Mouse (Mus musculus) R1 (cell line): ENCODE measurements at regions not wholly inside any gene's neighbourhood (a gene's known extent, or its start where the extent isn't known, plus 50 kb on each side); places are given as distances from the start of the nearest gene placed in this dataset.

ENCODE experiments used
- DNase-seq: peaks from one replicate; pipeline ENCODE4 v3.0.0-alpha.2; 2018; ENCODE audit warnings: low read depth, low spot score

DNA sequence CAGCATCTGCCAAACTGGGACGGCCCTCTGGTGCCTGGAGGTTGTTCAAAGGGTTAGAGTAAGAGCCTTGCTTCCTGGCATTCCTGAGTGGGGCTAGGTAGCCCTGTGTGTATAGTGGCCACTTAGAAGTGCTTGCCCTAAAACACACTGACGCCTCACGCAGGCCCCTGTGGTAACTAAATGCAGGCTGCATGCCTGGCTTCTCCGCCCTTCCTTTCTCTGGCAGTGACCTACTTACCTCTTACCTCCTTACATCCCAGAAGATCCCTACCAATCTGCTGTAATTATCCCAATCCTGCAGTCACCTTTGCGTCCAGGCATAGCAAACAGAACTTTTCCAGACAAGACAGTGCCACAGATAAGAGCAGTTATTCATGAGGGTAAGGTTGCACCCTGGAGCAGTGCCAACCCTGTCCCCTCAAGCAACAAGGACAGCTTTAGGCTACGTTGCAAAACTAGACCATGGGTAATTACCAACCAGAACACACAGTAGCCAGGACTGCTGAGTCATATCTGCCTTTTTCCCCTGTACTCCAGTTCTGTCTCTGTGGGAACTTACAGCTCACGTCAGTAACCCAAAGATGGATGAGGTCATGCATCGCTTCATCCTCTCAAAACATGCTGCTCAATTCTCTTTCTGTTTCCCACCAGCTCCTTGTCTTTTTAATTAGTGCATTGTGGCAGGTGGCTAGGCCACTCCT, 237.6 kb upstream of the Stt3b start:
- DNase-seq, result no peak

DNA sequence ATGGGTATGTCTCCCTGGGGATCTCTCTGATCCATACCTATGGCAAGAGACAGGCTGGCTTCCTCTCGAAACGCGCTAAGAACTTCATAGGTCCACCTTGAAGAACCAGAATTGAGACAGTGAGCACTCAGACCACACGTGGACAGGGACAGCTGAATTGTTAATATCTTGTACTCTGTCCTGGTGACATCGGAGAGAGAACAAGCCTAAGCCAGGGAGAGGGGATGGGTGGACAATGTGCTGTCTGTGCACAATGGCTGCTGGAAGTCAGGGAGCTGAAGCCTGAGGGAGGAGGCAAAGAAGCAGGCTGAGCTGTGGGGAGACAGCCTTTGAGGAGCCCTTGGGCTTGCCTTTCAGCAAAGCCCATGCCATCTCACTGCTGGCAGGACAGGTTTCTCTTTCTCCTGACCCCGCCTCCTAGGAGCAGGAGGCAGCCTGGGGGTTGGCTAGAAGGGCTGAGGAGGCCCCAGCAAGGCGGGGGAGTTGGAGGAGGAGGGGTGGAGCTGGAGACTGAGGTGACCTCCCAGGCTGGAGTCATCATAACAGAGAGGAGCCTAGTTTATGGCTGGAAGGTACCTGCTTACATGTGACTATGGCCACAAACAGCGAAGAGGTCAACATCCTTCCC, 238.6 kb upstream of the Stt3b start:
- peak; percentile 39 for DNase-seq

DNA sequence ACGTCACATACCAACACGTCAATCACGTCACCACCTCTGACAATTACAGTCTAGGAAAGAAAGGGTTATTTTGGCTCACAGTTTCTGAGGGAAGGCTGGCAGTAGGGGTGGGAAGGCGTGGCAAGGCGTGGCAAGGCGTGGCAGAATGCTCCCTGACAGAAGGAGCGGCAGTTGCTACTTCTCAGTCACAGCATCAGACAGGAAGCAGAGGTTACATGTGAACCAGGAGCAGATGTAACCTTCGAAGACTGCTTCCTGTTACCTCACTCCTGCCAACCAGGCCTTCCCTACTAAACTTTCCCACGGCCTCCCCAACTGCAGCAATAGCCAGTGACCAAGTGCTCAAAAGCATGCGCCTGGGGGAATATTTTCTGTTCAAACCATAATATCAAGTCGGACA, 240.9 kb upstream of the Stt3b start:
- DNase-seq, result peak; percentile 44

DNA sequence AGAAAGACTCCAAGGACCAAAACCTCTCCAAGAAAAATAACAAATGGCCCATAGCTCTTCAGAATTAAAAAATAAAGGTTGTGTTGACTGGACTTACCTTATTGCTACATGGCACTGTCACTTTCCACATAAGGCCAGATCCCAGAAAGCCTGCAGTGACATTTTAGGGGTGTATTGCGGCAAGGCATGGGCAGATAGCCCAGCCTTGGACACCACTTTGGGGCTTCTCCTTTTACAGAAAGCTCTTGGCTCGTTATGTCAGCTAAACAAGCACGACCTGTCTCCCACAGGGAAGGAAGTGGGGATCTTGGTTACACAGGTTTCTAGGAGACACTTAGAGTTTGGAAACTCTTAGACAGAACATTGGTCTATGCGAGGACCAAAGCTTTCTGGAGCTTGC, 241.3 kb upstream of the Stt3b start:
- DNase-seq, result no peak

DNA sequence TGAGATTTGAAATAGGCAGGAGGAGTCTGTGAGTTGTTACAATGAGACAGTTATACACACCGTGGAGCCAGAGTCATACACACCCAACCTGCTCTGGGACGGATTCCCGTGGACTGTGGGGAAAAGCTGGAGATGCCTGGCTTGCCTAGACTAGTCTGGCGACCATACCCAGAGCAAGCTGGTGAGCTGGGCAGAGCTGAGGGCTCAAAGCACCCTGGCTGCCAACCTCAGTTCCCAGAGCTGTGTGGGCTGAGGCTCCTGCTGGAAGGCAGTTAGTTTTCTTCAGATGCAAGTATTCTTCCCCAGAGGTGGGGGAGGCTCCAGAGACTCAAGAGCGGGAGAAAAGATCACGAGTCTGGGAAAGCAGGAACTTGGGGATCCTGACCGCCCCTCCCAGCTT, 247.9 kb upstream of the Stt3b start:
- DNase-seq, result no peak

DNA sequence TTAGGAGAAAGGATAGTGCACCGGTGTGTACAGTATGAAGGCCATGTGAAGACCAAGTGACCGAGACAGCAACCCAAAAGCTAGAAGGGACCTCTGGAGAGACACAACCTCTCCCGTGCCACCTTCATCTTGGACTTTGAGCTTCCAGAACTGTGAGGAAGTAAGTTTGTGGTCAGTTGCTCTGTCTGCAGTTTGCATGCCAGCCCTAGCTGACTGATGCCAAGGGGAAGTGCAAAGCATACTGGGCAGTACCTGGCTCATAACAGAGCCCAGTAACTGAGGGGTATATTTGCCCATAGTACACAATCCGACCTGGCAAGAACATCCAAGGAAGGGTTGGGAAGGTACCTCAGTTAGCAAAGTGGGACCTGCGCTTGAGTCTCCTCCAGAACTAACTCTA, 249.3 kb upstream of the Stt3b start:
- DNase-seq, result no peak

DNA sequence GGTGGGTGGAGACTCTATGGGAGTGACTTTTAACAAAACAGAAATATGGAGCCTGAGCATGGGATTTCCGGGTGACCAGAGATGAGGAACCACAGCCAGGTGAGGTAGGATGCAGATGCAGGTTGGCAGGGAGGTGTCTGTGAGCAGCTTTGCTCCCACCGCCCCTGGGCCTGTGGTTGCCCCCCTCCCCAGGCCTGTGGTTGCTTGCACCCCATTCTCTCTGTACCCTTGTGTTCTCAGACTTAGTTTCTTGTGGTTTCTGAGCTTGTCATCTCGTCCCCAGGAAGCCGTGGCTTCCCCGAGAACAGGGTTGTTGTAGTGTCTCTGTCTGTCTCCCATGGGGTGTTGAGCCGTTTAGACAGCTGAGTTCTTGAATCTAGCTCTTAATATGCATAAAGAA, 251.0 kb upstream of the Stt3b start:
- DNase-seq, result no peak

DNA sequence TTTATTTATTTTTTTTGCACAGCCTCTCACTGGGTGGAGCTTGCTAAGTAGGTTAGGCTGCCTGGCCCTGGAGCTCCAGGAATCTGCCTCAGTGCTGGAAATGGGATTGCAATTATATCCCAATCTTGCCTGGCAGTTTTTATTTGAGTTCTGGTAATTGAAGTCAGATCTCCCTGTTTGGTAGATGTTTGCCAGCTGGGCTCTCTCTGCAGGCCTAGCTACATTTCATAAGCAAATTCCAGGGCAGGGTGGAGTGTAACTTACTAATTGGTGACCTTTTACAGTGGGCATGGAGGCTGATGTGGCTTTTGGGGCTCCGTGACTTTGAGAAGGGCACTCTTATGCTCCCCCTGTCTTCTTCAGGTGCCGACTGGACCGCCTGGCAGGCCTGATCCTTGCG, 252.6 kb upstream of the Stt3b start:
- DNase-seq, result no peak

DNA sequence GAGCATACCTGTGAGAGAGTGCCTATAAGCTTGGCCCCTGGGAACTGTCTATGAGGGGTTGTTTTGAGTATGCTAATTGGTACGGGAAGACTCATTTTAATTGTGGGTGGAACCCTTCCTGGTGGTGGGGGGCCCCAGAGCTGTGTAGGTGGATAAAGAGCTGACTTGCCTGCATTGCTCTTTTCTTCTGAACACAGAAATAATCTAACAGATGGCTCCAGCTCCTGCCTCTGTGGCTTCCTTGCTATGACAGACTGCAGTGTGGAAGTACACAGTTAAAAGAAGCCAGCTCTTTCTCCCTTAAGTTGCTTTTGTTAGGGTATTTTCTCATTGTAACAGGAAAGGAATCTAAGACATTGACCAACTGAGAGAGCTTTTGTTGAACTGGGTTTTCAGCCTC, 254.1 kb upstream of the Stt3b start:
- DNase-seq, result no peak

DNA sequence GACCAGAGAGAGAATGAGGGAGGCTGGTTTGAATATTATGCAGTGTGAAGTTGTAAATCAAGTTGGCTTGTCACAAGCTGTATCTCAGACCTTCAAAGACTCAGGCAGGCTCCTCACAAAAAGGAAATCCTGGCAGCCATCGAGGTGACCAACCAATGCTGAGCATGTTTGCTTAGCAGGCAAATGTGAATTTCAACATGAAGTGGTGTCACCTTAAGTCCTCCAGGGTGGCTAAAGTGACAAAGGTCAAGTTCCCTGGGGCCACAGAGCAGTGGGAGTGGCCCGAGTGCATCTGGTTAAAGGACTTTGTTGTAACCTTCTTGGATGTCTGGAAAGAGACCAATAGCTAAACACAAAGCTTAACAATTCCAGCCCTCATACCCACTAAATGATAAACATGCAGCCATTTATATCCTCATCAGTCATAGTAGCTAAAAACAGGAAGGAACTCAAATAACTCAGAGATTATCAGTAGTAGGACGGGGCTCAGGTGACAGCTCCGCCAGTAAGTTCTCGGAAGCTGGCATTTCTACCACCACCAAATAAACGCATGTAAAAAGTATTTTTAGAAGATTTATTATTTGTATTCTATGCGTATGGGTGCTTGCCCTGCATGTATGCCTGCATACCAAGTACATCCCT, 258.6 kb upstream of the Stt3b start:
- DNase-seq, result no peak

DNA sequence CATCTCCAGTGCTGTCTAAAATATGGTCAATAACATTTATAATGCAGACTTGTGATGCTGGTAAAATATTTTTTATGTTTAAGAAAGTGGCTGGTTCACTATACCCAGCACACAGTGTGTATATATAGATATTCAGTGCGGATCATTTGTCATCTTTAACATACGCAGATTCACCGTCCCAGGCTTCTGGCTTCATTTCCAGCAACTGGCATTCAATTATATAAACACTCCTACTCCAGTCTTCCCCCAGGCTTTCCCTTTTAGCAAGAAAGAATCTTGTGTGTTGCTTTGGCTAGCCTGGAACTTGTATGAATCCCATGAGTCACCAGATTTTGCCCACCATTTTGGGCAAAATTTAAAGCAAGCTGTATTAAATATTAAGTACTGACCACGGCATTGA, 260.8 kb upstream of the Stt3b start:
- DNase-seq, result no peak

DNA sequence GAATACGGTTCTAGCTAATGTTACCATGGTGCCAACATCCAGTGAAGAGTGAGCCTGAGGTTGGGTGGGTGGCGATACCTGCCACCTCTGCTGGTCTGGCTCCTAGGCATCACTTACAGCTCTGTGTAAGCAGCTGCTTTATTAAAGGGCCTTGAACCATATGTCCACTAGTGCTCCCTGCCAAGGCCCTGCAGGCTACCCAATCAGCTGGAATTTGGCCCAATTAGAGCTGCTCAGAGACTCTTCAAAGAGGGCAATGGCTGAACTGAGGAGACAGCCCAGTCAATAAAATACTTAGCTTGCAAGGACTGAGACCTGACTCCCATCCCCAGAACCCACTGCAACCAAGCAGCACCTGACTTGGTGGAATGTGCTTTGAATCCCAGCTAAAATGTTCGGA, 270.9 kb upstream of the Stt3b start:
- no peak for DNase-seq

DNA sequence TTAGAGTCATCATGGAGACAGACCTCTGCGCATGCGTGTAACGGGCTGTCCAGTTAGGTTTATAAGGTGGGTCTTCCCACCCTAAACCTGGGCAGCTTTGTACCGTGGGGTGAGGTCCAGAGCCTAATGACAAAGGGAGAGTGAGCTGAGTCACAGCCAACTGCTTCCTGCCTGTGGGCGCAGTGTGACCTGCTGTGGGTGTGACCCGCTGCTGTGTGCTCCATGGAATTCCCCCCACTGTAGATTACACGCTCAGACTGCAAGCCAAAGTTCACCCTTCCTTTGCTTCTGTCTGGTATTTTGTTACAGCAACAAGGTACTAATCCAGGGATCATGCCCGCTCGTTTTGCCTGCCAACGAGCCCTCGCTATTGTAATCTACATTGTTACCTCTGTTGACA, 273.3 kb upstream of the Stt3b start:
- no peak for DNase-seq

DNA sequence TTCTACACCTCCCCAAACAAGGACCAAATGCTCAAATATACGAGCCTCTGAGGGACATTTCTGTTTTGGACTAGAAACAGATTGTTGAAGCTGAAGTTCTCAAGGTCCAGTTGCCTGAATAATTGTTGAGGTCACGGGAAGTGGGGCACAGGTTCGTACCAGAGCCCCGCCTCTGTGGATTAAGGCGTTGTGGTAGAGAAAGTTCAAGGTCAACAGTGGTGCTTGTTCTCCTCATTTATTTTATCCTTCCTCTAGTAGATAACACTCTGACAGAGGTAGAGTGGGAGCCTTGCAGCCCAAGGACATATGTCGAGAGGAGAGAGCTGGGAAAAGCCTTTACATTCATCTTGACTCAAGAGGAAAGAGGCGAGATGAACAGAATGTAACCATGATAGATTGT, 274.7 kb upstream of the Stt3b start:
- no peak for DNase-seq

DNA sequence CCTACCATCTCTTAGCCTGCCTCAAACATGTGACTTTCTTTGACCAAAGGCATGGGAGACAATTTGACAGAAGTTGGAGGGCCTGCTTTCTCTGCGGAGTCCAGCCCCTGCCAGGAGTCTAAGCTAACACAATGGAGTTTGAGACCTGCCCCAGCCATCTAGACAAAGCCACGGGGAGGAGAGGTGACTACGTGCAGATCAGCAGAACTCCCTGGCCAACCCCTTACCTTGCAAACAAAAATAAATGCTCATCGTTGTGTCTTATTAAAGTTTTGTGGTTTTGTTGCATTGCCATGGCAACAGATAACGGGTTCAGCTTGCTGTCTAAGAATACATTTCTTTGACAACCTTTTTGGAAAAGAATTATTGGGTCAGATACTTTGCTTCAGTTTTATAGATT, 282.2 kb upstream of the Stt3b start:
- DNase-seq, result peak; percentile 68

DNA sequence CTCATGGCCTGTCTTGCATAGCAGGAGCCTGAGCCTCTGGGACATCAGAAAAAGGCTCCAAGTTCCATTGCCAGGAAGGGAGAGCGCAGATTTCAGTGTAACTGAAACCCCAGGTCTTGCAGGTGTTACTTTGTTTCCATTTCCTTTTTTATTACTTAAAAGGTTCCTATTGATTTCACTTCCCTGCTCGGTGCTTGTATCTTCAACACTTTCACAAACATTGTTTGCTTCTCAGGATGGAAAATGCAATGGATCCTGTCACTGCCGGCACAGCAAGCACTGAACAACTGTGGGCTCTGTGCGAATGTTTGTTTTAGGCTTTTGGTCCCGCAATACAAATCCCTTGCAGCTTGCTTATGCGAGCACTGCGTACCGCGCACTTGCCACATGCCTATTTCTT, 290.0 kb upstream of the Stt3b start:
- DNase-seq, result no peak

DNA sequence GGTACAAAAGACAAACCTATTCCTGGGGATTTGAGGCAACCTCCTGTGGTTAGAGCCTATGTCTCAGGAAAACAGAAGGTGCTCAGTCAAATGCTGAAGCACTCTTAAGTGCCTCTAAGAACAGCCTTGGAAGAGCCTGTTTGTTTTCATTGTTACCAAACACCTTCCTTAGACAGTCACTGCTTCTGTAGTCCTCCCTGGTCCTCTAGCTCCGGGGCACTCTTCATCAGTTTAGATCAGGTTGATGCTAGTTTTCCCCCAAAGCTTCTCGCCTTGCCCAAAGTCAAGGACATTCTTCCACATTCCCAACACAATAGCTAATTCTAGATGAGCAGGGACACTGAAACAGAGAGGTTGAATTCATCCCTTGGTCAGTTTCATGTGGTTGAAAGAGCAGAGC, 290.6 kb upstream of the Stt3b start:
- DNase-seq, result no peak

DNA sequence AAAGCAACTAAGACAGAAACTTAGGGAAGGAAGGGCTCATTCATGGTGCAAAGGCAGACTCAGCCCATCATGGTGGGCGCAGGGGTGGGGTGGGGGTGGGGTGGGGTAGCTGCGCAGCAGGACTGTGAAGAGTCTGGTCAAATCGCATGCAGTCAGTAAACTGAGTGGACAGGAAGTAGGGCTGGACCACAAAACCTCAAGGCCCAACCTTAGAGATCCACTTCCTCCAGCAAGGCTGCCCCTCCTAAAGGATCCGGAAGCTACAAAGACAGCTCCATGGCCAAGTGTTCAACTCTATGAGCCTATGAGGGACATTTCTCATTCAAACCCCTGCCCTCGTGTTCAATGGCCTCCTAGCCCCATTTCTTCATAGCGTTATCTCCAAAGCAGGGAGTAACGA, 292.6 kb upstream of the Stt3b start:
- no peak for DNase-seq

DNA sequence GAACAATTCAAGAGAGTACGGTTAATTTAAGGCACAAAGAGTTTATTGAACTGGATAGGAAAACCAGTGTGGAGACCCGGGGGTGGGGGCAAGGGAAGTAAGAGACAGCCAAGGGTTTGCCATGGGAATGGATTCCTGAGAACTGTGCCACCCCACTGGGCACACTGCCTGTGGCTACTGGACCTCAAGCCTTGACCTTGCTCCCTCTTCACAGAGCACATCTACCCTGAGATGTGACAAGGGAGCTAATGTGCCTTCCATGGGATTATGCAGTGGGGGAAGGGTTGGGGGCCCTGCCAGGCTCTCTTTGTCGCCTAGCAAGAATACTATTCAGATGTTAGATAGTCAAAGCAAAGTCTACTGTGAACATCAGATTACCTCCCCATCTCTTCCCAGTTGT, 294.2 kb upstream of the Stt3b start:
- DNase-seq, result no peak

DNA sequence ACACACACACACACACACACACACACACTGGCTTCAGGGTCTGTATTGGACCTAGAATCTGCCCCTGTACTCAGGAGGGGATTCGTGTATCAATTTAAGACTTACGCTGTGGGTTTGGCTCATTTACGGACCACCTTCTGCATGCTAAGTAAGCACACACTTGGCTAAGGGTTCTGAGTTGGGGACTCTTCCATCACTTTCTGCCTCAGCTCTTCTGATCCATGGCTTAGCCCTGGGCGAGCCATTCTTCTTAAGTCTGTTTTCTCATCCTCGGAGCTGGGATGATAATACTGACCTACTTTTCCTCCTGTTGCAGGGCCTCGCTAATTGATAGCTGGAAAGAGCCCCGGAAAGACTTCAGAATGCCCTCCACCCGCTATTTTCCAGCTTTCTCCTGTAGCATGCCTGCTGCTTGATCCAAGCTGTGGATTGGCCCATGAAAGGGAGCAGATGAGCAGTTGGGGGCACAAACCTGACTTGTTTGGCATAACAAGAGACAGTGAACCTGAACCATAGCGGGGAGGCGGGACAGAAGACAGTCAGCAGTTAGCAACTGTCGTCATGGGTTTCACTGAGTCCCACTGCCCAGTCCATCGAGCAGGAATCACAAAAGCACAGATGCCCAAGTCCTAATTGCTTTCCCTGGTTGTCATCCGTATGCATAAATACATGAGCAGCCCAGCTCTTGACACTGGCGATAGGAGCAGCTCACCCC, 294.9 kb upstream of the Stt3b start:
- DNase-seq, result no peak

DNA sequence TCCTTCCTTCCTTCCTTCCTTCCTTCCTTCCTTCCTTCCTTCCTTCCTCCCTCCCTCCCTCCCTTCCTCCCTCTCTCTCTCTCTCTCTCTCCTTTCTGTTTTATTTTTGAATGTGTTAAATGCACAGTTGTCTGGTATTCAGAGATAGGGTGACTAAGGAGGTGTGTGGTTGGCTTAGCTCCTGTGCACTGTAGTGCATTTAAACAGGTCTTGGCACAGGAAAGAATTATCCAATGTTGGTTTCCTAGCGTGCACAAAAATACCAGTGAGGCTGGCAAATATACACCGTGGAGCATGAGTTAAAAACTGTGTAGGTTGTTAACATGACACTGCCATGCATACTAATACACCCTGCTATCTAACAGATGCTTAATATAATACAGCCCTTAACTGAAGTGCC, 297.7 kb upstream of the Stt3b start:
- no peak for DNase-seq

DNA sequence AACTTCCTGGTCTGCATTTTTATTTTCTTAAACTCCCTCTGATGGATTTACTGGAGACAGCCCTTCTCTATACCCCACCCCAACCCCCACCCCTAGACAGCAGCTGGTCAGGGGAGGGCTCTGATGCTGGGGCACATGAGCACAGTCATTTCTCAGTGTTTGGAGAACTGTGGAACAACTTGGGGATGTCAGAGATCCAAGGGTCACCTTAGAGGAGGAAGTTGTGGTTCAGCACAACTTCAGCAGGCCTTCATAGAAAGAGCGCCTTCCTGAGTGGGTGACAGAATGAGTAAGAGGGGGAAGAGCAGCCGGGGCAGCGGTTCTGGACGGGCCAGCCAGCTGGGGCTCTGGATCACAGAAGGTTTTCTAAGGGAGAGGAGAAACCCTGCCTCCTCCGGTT, 298.2 kb upstream of the Stt3b start:
- DNase-seq, result no peak

DNA sequence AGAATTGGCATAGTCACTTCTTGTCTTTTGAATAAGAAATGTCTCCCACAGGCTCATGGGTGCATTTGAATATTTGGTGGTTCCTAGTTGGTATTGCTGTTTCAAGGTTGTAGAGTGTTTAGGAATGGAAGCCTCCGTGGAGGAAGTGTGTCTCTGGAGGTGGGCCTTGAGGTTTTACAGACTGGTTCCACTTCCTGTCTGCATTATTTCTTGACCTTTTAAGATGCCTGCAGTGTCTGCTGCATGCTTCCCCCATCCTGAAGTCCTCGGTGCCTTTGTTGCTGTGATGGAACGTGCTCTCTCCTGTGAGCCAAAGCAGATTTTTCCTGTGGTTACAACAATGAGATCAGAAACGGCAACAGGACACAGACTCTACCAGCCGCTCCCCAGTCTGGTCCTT, 299.4 kb upstream of the Gadl1 start:
- DNase-seq, result no peak
